Mouse (Mus musculus): ENCODE data around the gene Wasf2.
A peak's percentile ranks its signal among the peaks of the same experiment; 100 is the strongest.

Wasf2 gene

DNA sequence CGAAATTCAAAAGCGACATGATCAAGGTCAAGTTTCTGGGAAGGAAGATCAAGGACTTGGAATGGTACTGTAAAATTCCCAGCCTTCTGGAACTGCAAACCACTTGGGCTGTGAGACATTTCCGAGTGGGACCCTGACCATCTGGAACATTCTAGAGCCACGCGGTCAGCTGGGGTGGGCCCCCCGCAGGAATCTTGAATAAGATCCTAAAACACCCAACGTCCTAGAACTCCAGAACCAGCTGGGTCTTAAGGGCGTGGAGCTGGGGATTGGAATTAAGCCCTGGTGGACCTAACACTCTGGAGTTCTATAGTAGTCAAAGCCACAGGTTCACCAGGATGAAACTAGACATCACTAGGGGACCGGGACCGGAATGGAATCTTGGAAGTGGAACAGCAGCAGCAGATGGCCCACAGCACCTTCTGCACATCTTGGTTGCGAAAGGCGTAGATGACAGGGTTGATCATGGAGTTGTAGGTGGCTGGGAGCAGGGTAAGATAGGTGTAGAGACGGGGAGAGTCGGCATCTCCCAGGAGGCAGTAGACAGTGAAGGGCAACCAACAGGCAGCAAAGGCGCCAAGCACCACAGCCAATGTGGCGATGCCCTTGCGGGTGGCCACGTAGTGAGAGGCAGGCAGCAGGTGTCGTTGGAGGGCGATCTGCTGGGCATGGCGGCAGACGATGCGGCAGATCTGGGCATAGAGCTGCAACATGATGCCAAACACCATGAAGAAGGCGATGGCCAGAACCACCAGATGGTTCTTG is 79.9 kb downstream of the Wasf2 start:
- DNase-seq: no peak

GRCm38 (mm10) chr4:133210788-133211390 is 80.6 kb downstream of the Wasf2 start:
- DNase-seq: no peak

GRCm38 (mm10) chr4:133211751-133212561 is 81.7 kb downstream of the Wasf2 start, which contains the start of the genes Cd164l2 and Gpr3:
Gene Cd164l2 (plus strand): TSS chr4:133212131.
Gene Gpr3 (minus strand): TSS chr4:133212536.
- DNase-seq: no peak

- peak; percentile 80 for DNase-seq
These were observed 82.4 kb downstream of the Wasf2 start for GRCm38 (mm10) chr4:133212562-133213267.

- no peak for DNase-seq
These were observed 82.9 kb downstream of the Wasf2 start for GRCm38 (mm10) chr4:133213268-133213590.

DNA sequence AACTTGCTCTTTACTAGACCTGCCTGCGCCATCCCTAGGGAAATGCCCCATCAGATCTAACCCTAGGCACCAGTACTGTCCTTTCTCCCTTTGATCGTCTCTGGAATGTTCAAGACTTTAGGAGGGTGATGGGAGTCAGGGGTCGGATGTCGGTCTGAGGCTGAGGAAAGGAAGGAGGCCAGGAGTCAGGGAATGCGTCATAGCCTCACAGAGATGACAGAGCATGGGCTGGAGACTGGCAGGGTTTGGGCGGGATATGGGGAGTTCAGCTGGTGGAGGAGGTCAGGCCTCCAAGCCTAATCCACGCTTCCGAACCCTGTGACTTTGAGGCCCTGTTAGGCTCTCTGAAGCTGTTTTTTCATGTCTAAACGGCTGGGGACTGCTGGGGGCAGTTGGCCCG is 83.4 kb downstream of the Wasf2 start:
- no peak for DNase-seq

DNA sequence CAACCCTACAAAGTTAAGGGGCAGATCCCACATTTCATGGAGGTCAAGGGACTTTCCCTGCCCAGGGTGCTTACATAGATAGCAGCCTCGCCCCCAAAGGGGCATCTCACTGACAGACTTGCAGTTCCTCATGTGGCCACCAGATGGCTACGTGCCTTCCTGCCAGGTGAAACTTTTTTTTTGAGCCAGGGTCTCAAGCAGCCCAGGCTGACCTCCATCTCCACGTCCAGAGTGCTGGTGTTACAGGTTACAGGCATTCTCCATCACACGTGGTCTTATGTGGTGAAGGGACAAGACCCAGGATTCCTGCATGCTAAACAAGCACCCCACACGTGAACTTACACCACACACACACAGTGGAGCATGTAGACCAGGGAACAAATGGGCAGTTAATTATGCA is 87.3 kb downstream of the Wasf2 start:
- peak; percentile 72 for DNase-seq

DNA sequence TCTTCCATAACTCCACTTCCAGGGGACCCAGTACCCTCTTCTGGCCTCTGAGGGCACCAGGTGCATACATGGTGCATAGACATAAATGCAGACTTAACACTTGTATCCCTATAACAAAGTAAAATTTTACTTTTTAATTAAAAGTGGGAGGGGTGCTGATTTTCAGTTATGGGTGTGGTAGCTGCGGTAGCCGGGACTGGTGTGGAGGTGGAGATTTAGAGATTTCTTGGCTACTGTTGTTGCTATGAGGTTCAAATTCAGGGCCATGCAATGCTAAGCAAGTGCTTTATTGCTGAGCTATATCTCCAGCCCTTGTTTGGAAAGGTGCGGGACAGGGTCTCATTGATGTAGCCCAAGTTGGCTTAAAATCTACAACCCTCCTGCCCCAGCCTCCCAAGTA is 88.4 kb downstream of the Wasf2 start:
- DNase-seq: no peak

DNA sequence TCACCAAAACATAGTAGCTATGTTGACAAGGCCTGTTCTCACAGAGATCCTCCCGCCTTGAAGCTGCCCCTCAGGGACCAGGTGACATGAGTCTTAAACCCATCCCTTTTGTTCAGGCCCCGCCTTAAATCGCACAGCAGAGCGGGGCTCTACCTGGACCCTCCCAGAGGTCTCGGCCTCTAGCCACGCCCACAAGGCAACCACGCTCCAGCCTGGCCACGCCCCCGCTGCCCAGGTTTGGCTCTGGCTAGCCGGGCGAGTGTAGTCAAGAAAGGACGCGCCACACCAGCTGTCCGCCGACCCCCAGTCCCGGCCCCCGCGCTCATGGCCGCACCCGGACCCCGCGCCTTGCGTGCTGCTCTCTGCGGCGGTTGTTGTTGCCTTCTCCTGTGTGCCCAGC is 90.4 kb downstream of the Wasf2 start:
- DNase-seq: no peak

DNA sequence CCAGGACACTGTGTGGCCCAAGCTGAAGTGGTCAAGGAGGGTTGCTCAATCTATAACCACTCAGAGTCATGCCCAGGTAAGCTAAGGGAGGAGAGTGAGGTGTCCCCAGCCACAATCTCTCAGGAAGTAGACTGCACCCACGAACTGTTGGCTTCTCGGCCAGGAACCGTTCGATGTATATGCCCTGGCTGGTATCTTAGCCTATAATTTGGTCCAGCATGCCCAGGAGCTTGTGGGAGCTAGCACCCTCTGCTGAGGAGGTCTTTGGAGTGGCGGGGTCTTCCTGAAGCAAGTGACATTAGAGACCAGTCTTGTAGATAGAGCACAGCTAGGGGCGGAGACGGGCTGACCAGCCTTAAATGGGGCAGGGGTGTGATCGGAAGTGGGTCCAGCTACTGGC is 91.4 kb downstream of the Wasf2 start:
- no peak for DNase-seq

GRCm38 (mm10) chr4:133223875-133224274 is 93.6 kb downstream of the Wasf2 start:
- no peak for DNase-seq

GRCm38 (mm10) chr4:133226073-133226472 is 95.8 kb downstream of the Wasf2 start:
- no peak for DNase-seq

DNA sequence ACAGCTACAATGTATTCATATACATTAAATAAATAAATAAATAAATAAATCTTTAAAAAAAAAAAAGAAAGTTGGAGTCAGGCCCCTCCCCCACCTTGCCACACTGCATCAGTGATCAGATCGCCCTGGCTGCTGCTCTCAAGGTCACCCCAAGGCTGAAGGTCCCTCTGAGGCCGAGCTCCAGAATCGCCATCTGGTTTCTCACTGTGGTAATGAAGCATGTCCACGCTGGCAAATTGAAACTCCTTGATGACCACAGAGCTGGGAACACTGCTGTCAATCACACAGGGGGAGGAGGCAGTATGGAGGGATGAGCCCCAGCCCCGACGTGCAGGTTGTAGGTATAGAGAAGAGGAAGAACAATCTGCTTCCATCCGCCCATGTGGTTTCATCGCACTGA is 97.3 kb downstream of the Wasf2 start:
- no peak for DNase-seq

- no peak for DNase-seq
These were observed 99.3 kb downstream of the Wasf2 start for GRCm38 (mm10) chr4:133229582-133229981.

DNA sequence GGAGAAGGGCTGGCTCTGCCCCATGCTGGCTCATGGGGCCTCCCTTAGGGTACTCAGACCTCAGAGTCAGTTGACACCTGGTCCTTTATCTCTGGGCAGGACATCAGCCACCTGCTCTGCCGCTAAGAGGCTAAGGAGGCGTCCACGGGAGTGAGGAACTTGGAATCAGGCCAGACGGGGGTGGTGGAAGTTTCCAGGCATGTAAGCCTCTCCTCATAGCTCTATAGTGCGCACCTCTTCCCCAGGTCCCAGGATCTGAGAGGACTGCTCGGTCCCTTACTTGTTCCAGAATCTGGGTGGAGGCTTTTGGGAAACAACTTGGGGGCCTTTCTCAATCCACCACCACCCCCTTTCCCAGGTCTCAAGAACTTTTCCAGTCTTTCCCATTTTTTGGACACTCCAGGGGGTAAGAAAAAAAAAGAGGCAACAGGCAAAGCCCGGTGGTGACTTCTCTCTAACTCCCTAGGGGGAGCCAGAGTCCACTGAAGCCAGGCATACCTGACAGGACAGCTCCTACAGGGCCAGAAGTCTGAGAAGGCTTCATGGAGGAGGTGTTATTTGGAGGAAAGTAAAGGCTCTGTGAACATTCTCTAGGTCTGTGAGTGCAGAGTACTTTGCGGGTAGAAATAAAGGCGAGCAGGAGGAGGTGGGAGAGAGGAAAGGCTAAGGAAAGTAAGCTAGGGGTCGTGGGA is 103.1 kb downstream of the Wasf2 start:
- DNase-seq: no peak

DNA sequence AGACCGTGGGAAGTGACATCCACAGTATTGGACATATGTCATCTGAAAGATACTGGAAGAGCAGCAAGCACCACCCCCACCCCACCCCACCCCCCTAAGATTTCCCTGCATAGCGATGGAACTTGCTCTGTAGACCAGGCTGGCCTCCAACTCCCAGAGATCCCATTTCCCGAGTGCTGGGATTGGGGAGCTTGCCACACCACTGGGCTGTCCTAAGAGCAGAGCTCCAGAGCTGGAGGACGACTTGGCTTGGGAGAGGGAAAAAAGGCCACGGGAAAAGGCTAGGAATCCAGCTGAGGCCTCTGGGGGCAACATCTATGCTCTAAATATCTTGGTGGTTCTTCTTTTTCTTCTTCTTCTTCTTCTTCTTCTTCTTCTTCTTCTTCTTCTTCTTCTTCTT is 104.5 kb downstream of the Wasf2 start:
- DNase-seq: no peak

DNA sequence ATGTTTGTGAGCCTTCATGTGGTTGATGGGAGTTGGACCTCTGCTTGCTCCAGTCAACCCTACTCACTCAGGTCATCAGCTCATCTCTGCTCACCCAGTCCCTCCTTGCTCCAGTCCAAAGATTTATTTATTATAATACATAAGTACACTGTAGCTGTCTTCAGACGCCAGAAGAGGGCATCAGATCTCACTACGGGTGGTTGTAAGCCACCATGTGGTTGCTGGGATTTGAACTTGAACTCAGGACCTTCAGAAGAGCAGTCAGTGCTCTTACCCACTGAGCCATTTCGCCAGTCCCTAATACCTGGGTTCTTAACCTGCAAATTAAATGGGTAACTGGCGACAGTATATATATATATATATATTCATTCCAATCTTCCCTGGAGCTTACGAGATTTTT is 105.1 kb downstream of the Wasf2 start:
- DNase-seq: no peak

DNA sequence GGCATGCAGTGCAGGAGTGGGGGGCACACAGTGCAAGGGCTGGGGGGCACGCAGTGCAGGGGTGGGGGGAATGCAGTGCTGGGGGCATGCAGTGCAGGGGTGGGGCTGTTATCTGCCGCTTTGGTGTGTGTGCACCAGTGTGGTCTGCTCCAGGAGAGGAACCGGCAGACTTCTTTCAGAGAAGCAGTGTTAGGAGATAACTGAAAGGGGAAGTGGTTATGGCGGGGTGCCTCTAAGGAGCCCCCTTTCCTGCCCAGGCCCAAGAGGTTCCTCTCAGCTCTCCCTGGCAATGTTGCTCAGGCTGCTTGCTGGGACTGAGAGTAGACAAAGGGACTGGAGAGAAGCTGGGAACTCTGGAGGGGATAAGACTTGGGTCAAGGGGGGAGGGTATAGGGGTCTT is 107.6 kb downstream of the Wasf2 start:
- no peak for DNase-seq

GRCm38 (mm10) chr4:133240490-133240921 is 110.2 kb downstream of the Wasf2 start, which contains the start of gene Map3k6:
Gene Map3k6 (plus strand): TSS chr4:133240818.
- DNase-seq: no peak

DNA sequence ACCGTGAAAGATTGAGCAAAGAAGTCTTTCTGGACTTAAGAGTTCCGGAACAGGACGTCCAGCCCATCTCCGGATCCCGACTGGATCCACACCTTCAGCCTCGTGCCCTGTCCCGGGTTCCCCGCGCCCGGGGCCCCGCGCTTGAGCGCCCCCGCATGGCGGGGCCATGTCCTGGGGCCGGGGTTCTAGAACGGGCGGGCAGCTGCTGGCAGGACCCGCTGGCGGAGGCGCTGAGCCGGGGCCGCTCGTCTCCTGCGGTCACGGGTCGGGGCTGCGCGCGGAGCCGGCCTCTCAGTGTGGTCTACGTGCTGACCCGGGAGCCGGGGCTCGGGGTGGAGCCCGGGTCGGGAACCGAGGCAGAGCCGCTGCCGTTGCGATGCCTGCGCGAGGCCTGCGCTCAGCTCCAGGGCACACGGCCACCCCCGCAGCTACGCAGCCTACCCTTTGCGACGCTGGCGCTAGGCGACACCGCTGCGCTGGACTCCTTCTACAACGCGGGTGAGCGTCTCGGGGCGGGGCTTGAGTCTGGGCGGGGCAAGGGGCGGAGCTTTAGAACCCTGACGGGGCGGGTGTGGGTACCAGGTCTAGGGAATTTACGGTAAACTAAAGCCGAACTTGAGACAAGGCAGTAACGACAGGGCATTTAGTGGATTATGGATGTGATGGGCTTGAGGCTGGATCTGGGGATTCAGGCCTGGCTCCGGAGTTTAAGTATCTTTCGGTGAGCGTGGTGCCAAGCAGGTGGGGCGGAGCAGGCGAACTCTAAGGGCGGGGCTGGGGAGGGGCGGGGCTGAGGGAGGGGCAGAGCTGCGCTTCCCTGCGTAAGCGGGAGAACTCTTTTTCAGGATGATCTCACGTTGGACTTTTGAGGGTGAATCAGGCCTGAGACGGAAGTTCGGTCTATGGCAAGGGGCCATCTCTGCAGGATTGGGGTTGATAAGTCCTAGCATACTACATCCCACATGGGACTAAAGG is 110.9 kb downstream of the Wasf2 start:
- peak; percentile 90 for DNase-seq

DNA sequence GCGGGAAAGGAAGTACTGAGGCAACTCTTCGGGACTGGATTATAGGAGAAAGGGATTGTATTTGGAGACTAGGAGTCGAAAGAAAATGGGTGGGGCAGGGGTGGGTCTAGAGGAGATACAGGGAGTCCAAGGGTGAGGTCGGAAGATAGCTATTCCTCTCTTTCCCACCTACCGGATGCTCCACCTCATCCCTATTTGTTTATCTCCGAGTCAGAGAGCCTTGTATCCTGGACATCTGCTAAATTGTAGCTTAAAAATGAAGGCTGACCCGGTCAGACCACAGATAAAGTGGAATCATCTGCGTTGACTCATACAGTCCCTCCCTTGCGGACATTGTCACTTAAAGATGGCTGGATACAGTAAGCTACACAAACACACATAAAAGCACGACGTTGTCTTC is 111.6 kb downstream of the Wasf2 start:
- DNase-seq: no peak
